Mouse (Mus musculus): ENCODE measurements at regions not wholly inside any gene's neighbourhood (a gene's known extent, or its start where the extent isn't known, plus 50 kb on each side); places are given as distances from the start of the nearest gene placed in this dataset.

DNA sequence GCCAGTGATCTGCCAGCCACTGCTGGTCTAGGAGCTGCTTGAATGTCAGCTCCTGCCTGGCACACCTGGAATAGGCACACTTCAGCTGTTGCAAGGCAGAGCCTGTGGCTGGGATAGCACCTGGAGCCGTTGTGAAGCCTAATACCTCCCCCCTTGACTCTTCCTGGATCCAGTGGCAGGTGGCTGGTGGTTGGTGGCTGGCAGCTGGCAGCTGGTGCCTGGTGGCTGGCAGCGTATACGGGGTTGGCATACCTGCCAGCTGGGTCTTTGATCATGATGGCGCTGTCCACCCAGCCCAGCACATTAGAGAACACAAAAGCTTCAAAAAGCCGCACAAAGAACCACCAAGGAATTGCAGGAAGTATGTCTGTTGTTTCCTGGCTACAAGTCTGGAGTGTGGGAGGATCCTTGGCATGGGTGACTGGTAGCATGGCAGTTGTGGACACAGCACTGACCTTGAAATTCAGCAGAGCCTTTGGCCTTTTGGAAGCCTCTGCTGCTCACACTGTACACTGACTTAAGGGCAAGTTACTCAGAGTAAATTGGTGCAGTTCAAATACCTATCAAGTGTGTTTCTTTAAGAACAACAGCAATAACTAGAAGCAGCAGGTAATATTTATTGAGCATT lies 1289.6 kb upstream of the A1bg start:
- Histone ChIP-seq H3K4me1 (ENCODE audit: control insufficient read depth, insufficient read depth, low read length) (no peaks in the 10 kb centered on the region), H3K27me3 (replicated peaks; ENCODE audit: control insufficient read depth, insufficient read depth, low read length) (no peaks in the 10 kb centered on the region), H3K9me3 (ENCODE audit: control insufficient read depth, low read length) (no peaks in the 10 kb centered on the region), H3K27ac (replicated peaks; ENCODE audit: low read depth, low read length) (no peak overlapping the region), H3K4me3 (ENCODE audit: low read depth, low read length) (no peak overlapping the region), H3K36me3 (ENCODE audit: control insufficient read depth, insufficient read depth, low read length) (no peaks in the 10 kb centered on the region), H3K9ac (ENCODE audit: low read depth, low read length) (no peak overlapping the region), H3K4me2 (ENCODE audit: low read depth, low read length) (no peak overlapping the region)
- 88% methylated on average over 5 of the region's 5 CpGs for WGBS
- DNase-seq (ENCODE audit: low spot score) (peak; percentile 5), ATAC-seq (ENCODE audit: low read depth) (peak; percentile 76; the same call in 1 of the 2 replicates)

DNA sequence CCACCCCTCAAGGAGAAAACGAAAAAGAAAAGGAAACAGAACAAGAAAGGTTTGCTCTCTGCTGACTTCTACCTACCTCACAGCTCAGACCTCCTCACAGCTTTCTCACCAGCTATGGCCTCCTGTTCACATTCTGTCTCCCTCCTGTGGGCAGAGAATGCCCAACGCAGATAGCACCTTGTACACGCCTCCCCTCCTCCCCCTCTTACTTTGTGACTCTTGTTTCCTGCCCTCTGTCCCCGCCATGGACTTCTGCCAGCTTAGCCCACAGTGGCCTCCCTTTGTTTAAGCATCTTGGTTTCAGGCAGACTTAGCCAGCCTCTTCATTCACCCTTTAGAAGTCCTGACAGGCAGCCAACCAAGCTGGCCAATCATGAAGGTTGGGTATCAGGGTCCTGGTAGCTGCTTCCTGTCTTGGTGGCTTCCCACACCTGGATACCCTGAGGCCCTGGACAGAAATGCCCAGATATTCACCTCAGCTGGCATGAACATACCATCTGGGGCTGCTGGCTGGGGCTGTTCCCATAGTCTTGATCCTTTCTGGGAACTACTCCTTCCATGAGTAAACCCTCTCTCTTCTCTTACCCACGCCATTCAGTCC lies 1287.2 kb upstream of the A1bg start:
- 84% methylated on average over 5 of the region's 5 CpGs for WGBS

GRCm38 (mm10) chr15:62209296-62209695 lies 1286.5 kb upstream of the A1bg start:
- WGBS = 89% methylated on average over 3 of the region's 3 CpGs
- Histone ChIP-seq H3K27me3 (replicated peaks; ENCODE audit: control insufficient read depth, insufficient read depth, low read length) (no peaks in the 10 kb centered on the region), H3K27ac (replicated peaks; ENCODE audit: low read depth, low read length) (no peak overlapping the region), H3K36me3 (ENCODE audit: control insufficient read depth, insufficient read depth, low read length) (no peaks in the 10 kb centered on the region), H3K4me2 (ENCODE audit: low read depth, low read length) (no peak overlapping the region), H3K9ac (ENCODE audit: low read depth, low read length) (no peak overlapping the region), H3K4me1 (ENCODE audit: control insufficient read depth, insufficient read depth, low read length) (no peaks in the 10 kb centered on the region), H3K4me3 (ENCODE audit: low read depth, low read length) (no peak overlapping the region), H3K9me3 (ENCODE audit: control insufficient read depth, low read length) (no peaks in the 10 kb centered on the region)
- ATAC-seq (ENCODE audit: low read depth) (no peak), DNase-seq (ENCODE audit: low spot score) (no peak)

More for the DNA sequence above, 1287.2 kb upstream of the A1bg start:
- no peak overlapping the region for H3K4me2 ChIP-seq (ENCODE audit: low read depth, low read length)
- H3K9me3 ChIP-seq (ENCODE audit: control insufficient read depth, low read length) = no peaks in the 10 kb centered on the region
- no peak overlapping the region for H3K9ac ChIP-seq (ENCODE audit: low read depth, low read length)
- no peak overlapping the region for H3K27ac ChIP-seq (replicated peaks; ENCODE audit: low read depth, low read length)
- H3K27me3 ChIP-seq (replicated peaks; ENCODE audit: control insufficient read depth, insufficient read depth, low read length) = no peaks in the 10 kb centered on the region
- no peaks in the 10 kb centered on the region for H3K4me1 ChIP-seq (ENCODE audit: control insufficient read depth, insufficient read depth, low read length)
- no peak for ATAC-seq (ENCODE audit: low read depth)
- H3K4me3 ChIP-seq (ENCODE audit: low read depth, low read length) = no peak overlapping the region
- H3K36me3 ChIP-seq (ENCODE audit: control insufficient read depth, insufficient read depth, low read length) = no peaks in the 10 kb centered on the region
- peak; percentile 22 for DNase-seq (ENCODE audit: low spot score)

DNA sequence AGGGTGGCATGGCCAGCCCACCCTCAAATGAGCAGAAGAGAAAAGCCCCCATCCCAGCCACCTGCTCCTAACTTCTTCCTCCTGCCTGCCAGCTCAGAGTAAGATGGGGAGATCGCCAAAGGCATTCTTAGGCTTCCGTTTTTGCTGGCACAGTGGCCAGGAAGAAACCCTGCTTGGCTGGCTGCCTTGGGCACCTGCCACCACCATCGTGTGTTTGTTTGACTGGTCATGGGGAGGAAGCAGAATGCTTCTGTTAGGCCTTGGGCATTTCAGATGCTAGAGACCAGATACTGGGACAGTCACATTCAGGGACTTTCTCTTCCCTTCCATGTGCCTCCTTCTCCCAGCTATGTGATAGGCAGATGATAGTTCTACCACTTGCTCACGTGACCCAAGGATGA lies 1283.7 kb upstream of the A1bg start:
- H3K27me3 ChIP-seq (replicated peaks; ENCODE audit: control insufficient read depth, insufficient read depth, low read length) = no peaks in the 10 kb centered on the region
- no peak overlapping the region for H3K4me2 ChIP-seq (ENCODE audit: low read depth, low read length)
- 61% methylated on average over 4 of the region's 4 CpGs for WGBS
- DNase-seq (ENCODE audit: low spot score) (no peak), ATAC-seq (ENCODE audit: low read depth) (no peak)
- H3K4me3 ChIP-seq (ENCODE audit: low read depth, low read length) = no peak overlapping the region
- no peaks in the 10 kb centered on the region for H3K36me3 ChIP-seq (ENCODE audit: control insufficient read depth, insufficient read depth, low read length)
- H3K9ac ChIP-seq (ENCODE audit: low read depth, low read length) = no peak overlapping the region
- H3K4me1 ChIP-seq (ENCODE audit: control insufficient read depth, insufficient read depth, low read length) = 0 out of 2 replicates have a peak, but pooled peaks cover 3% of the 10 kb centered on the region
- no peak overlapping the region for H3K27ac ChIP-seq (replicated peaks; ENCODE audit: low read depth, low read length)
- peaks cover 6% of the 10 kb centered on the region for H3K9me3 ChIP-seq (ENCODE audit: control insufficient read depth, low read length)

DNA sequence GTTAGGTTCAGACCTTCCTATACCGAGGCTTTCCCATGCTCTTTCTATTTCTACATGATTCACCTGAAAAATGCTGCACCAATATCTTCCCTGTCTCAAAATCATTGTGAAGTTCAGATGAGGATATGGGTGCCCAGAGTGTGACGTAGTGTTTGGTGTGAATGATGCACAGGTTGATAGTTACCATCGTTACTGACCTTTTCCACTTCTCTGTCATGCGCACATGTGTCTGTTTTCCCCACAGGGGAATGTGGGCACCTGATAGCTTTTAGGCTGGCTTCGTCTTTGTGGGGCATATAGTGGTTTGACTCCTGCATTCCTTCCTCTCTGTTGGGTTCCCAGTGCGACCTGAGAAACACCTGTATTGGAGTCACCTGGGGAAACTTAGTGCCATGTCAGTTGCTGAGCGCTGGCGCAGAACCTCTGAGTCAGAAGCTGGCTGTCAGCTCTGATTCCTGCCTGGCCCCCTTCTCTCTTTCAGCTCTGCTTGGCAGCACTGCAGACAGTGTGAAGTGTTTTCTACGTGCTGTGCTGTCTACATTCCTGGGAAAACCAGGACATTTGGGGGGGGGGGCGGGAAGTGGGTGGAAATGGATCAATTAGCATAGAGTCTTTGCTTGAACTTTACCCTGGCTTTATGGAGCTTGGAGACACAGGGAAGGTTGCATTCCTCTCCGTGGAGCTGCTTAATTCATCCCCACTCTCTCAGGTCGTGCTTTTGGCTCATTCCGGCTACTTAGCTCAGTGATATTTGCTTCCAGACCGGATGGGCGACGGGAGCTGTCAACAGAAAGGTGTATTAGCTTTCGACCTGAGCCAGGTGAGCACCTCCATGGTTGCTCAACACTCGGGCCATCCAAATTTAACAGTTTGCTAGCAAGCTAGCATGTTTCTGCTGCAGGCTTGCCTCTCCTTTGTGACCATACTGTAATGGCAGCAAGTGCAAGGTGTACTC lies 1281.4 kb upstream of the A1bg start:
- H3K4me2 ChIP-seq (ENCODE audit: low read depth, low read length) = no peak overlapping the region
- ATAC-seq (ENCODE audit: low read depth) (0 out of 2 replicates have a peak, but pooled peaks have one; percentile 26), DNase-seq (ENCODE audit: low spot score) (peak; percentile 28)
- peaks cover 6% of the 10 kb centered on the region for H3K9me3 ChIP-seq (ENCODE audit: control insufficient read depth, low read length)
- no peaks in the 10 kb centered on the region for H3K27me3 ChIP-seq (replicated peaks; ENCODE audit: control insufficient read depth, insufficient read depth, low read length)
- H3K9ac ChIP-seq (ENCODE audit: low read depth, low read length) = no peak overlapping the region
- no peak overlapping the region for H3K27ac ChIP-seq (replicated peaks; ENCODE audit: low read depth, low read length)
- no peaks in the 10 kb centered on the region for H3K36me3 ChIP-seq (ENCODE audit: control insufficient read depth, insufficient read depth, low read length)
- 0 out of 2 replicates have a peak, but pooled peaks cover 3% of the 10 kb centered on the region for H3K4me1 ChIP-seq (ENCODE audit: control insufficient read depth, insufficient read depth, low read length)
- H3K4me3 ChIP-seq (ENCODE audit: low read depth, low read length) = no peak overlapping the region
- WGBS = 64% methylated on average over 18 of the region's 18 CpGs

- H3K4me2 ChIP-seq (ENCODE audit: low read depth, low read length) = no peak overlapping the region
- H3K36me3 ChIP-seq (ENCODE audit: control insufficient read depth, insufficient read depth, low read length) = no peaks in the 10 kb centered on the region
- DNase-seq (ENCODE audit: low spot score) (no peak), ATAC-seq (ENCODE audit: low read depth) (no peak)
- 73% methylated on average over 10 of the region's 10 CpGs for WGBS
- no peak overlapping the region for H3K27ac ChIP-seq (replicated peaks; ENCODE audit: low read depth, low read length)
- H3K4me1 ChIP-seq (ENCODE audit: control insufficient read depth, insufficient read depth, low read length) = 0 out of 2 replicates have a peak, but pooled peaks cover 3% of the 10 kb centered on the region
- H3K4me3 ChIP-seq (ENCODE audit: low read depth, low read length) = no peak overlapping the region
- H3K27me3 ChIP-seq (replicated peaks; ENCODE audit: control insufficient read depth, insufficient read depth, low read length) = no peaks in the 10 kb centered on the region
- peaks cover 6% of the 10 kb centered on the region for H3K9me3 ChIP-seq (ENCODE audit: control insufficient read depth, low read length)
- H3K9ac ChIP-seq (ENCODE audit: low read depth, low read length) = no peak overlapping the region
Observed at GRCm38 (mm10) chr15:62202781-62203375, 1280.1 kb upstream of the A1bg start.

DNA sequence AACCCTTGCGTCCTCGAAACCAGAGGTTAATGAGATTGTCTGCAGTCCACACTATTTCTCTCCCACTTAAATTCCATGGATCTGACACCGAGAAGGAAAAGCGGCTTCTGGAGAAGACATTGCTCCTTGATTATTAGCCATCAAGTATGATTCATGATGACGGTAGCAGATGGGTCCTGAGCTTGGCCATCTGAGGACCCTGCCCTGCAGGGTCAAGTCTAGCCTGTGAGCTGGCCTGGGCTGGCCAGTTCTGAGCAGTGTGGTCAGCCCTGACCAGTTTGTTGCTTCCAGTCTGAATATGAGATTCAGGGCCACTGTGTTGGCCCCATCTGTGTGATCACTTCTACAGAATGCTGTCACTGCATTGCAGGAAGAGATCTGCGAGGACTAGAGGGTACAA lies 1275.9 kb upstream of the A1bg start:
- no peak overlapping the region for H3K9ac ChIP-seq (ENCODE audit: low read depth, low read length)
- no peak for ATAC-seq (ENCODE audit: low read depth)
- H3K4me2 ChIP-seq (ENCODE audit: low read depth, low read length) = no peak overlapping the region
- no peak for DNase-seq (ENCODE audit: low spot score)
- no peaks in the 10 kb centered on the region for H3K36me3 ChIP-seq (ENCODE audit: control insufficient read depth, insufficient read depth, low read length)
- peaks cover 6% of the 10 kb centered on the region for H3K9me3 ChIP-seq (ENCODE audit: control insufficient read depth, low read length)
- WGBS = 98% methylated on average over 6 of the region's 6 CpGs
- no peaks in the 10 kb centered on the region for H3K4me1 ChIP-seq (ENCODE audit: control insufficient read depth, insufficient read depth, low read length)
- no peaks in the 10 kb centered on the region for H3K27me3 ChIP-seq (replicated peaks; ENCODE audit: control insufficient read depth, insufficient read depth, low read length)
- no peak overlapping the region for H3K27ac ChIP-seq (replicated peaks; ENCODE audit: low read depth, low read length)
- no peak overlapping the region for H3K4me3 ChIP-seq (ENCODE audit: low read depth, low read length)

DNA sequence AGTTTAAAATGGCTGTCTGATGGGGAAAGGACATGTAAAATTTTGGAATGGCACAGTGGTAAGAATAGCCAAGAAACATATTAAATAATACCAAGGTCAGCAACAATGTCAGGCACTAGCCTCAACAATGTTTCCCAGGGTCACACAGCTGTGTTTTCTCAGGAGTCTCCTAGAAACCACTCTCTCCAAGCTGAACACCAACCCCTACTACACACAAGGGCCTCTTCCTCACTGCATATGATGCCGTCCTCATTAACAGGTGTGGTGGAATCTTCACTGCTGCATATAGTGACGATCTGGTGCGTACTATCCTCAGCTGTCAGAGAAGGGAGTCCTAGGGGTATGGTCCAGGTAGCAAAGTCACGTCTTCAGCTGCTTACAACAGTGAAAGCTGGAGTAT lies 1275.4 kb upstream of the A1bg start:
- no peak overlapping the region for H3K27ac ChIP-seq (replicated peaks; ENCODE audit: low read depth, low read length)
- ATAC-seq (ENCODE audit: low read depth) = no peak
- 87% methylated on average over 4 of the region's 4 CpGs for WGBS

More for the DNA sequence above, 1275.4 kb upstream of the A1bg start:
- H3K27me3 ChIP-seq (replicated peaks; ENCODE audit: control insufficient read depth, insufficient read depth, low read length) = no peaks in the 10 kb centered on the region
- H3K9ac ChIP-seq (ENCODE audit: low read depth, low read length) = no peak overlapping the region
- no peaks in the 10 kb centered on the region for H3K4me1 ChIP-seq (ENCODE audit: control insufficient read depth, insufficient read depth, low read length)
- H3K4me2 ChIP-seq (ENCODE audit: low read depth, low read length) = no peak overlapping the region
- H3K4me3 ChIP-seq (ENCODE audit: low read depth, low read length) = no peak overlapping the region
- peaks cover 6% of the 10 kb centered on the region for H3K9me3 ChIP-seq (ENCODE audit: control insufficient read depth, low read length)
- no peak for DNase-seq (ENCODE audit: low spot score)
- H3K36me3 ChIP-seq (ENCODE audit: control insufficient read depth, insufficient read depth, low read length) = no peaks in the 10 kb centered on the region
